Mouse (Mus musculus) left cerebral cortex, postnatal 25 days (tissue): ENCODE measurements around the gene Bckdk. TPM values are rescaled to one million over a fixed set of nuclear protein-coding genes. Genes with fewer than 3 reads are reported as not detected.
"Not testable (repeated sequence)": the region's sequence is repeated elsewhere in the genome, so short reads cannot be mapped to it uniquely, and the experiment has no call there.

Experiments used
- DNase-seq, 2 experiments: peaks; one replicate each; pipeline ENCODE4 v3.0.0; 2022; ENCODE audit warnings: low spot score in 2 of 2, mixed read lengths in 1 of 2
- intact Hi-C: fragments of 180-260 bp; cut with DNase I; formaldehyde crosslinking; loops from one replicate; pipeline ENCODE4 v1.15.1; 2025
- total RNA-seq, 2 experiments: library from RNA; stranded (reverse); gene quantifications; 2 replicates each; pipeline ENCODE4 v1.2.3; 2021

Bckdk gene
- total RNA-seq, 2 experiments from 2014 or later: 33.7 to 37.6 TPM

- intact Hi-C loops: no loop called here
- DNase-seq: no peak
Measured at GRCm38 (mm10) chr7:127926066-127926465, 22.2 kb downstream of the Bckdk start.

DNA sequence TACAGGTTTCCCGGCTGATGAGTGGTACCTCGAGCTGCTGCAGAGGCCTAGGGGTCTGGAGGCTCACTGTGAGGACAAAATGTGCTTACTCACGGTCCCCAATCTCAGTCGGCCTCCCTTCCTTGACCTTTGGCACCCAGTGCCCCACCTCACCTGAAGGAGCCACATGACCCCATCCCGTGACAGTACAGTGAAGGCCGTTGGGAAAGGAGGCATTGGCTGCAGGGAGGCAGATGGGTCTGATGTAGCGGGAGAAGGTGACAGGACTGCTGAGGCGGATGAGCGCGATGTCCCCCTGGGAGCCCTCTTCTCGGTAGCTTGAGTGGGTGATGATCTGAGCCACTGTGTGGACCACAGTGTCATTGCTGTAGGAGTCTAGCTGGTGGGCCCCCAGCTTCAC, 23.0 kb downstream of the Bckdk start:
- DNase-seq: no peak
- intact Hi-C loops: no loop called here

DNA sequence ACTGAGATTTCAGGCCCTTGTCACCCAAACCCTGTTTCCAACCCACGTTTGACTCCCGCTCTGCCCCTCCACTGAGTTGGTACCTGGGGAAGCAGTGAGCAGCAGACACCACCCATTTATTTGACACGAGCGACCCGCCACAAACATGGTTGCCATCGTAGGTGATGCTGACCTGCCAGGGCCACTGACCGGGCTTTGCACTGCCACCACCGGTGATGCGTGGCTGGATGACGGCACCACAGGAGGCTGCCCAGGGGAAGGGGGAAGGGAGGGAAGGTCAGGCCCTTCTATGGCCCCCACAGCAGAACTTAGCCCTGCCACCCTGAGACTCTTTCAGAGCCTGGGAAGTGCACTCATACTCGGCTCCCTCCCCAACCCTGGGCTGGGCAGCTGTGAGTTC, 23.8 kb downstream of the Bckdk start:
- intact Hi-C loops: no loop called here
- no peak for DNase-seq

DNA sequence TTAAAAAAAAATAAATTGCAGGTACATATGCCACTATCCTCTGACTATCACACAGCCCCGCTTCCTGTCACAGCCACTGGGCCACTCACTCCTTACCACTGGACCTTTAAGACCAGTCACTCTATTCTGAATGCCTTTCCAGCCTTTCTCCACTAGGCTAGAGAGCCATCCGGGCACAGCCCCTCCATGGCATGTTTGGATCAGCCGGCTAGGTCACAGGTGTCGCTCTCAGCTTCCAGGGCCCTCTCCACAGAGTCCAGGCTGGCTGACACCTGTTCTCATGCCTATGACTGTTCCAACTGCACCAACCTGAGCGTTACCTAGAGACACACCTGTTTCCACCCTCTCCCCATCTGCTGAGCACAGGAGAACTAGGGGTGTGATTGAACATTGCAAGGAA, 24.7 kb downstream of the Bckdk start:
- intact Hi-C loops: no loop called here
- DNase-seq: no peak

- no peak for DNase-seq
Measured at GRCm38 (mm10) chr7:127929923-127930322, 26.0 kb downstream of the Bckdk start, which contains the start of gene Prss8. Gene Prss8 (minus strand): TSS chr7:127930104.

GRCm38 (mm10) chr7:127930636-127931035, 26.8 kb downstream of the Bckdk start:
- intact Hi-C loops: no loop called here
- DNase-seq: no peak

More at GRCm38 (mm10) chr7:127929923-127930322, 26.0 kb downstream of the Bckdk start, which contains the start of gene Prss8:
- intact Hi-C loops: no loop called here

- DNase-seq: no peak
- intact Hi-C loops: no loop called here
Measured at GRCm38 (mm10) chr7:127931351-127932135, 27.7 kb downstream of the Bckdk start.

DNA sequence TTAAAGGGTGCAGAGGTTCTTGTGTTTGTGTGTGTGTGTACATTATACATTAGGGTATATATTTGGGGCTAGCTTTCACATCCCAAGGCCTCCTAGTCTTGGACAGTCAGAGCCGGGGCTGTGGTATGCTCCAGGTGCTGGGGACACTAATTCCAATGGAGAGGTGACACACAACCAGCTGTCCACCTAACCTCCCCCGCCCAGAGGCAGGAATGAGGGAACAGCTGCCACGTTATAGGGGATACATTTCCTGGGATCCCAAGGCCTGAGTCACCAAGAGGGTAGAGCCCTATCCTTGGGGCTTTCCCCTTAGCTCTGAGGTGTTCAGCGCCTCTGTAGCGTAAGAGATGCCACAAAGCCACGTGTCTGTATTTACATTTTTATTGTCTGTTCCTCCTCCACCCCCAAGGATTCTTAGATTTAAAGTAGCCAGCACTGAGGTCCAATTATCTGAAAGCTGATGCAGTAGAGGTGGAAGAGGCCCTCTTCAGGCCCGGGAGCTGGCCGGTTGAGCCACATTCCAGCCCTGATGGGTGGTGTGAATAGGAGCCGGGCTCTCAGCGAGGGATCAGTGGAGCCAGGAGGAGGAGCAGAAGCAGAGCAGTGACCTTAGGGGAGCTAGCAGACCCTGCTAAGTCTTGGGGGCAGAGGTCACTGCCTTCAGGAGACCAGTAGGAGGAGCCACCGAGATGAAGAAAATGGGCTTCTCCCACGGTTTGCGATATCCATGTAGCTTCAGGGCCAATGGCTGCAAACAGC, 28.6 kb downstream of the Bckdk start:
- no peak for DNase-seq
- intact Hi-C loops: no loop called here

- no peak for DNase-seq
- intact Hi-C loops: no loop called here
Measured at GRCm38 (mm10) chr7:127934075-127934474, 30.2 kb downstream of the Bckdk start.

DNA sequence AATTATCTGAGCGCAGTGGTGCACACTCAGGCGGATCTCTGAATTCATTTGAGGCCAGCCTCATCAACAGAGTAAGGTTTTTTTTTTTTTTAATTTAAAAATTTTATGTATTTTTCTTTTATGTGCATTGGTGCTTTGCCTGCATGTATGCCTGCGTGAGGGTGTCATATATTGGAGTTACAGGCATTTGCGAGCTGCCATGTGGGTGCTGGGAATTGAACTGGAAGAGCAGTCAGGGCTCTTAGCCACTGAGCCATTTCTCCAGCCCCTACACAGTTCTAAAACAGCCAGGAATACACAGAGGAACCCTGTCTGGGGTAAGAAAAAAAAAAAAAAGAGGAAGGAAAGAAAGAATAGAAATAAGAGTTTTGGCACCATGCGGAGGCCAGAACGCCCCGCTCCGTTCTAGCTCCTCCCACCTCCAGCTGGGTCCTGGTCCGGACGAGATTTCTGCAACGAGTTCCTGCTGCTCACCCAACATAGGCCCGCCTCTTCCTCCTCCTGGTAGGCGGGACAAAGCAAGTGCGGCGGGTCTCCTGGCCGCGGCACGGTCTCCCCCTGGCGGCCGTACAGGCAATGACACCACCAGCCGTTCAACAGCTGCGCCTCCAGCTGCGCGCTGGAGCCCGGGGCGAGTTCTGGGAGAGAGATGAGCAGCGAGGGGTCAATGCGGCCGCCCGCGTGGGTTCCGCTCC, 31.3 kb downstream of the Bckdk start:
- peak; percentile 95 to 97 for DNase-seq
- intact Hi-C loops: loop anchor here (5.0 kb wide), 1 partner anchor 163 kb away; no protein-coding TSS in a partner anchor

DNA sequence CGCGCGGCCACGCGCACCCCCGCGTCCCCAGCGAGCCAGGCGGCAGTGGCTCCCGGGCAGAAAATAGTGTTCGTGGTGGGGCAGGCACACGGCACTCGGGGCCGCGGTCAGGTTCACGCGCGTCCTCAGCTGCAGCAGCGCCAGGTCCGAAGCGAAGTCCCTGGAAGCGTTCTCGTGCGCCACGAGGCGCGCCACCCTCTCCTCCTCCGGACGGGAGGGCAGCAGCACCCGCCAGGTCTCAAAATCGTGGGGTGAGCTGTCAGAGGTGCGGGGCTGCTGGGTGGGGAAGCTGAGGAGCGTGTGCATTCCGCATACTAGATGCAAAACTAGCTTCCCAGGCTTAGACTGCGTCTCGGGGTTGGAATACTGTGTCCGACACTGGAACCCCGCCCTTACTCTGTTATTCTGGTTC, 31.9 kb downstream of the Bckdk start:
- intact Hi-C loops: loop anchor here (5.0 kb wide), 1 partner anchor 163 kb away; no protein-coding TSS in a partner anchor
- no peak for DNase-seq

DNA sequence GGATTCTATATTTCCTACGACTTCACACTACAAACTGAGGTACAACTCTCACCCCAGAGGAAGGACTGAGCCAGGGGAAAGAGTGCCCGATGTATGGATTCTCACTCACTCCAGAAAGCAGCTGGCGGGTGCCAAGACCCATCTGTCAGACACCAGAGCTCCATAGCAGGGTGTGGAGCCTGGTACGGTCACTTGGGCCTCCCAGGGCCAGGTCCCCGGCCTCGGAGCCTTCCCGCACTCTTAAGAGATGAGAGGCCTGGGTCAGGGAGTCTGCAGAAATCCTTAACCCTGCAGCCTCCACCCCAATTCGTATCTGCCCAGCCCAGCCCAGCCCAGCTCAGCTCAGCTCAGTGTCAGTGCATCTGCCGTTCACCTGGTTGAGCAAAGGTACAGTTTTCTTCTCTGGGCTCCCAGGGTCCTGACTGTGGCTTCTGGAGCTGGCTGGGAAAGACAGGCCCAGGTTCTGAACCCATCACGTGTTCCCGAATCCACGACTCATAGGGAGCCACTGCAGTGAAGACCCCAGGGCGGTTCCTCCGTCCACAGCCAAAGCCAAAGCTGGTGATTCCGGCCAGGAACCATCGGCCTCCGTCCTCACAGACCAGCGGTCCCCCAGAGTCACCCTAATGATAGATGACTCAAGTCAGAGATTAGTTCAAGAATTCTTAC, 32.5 kb downstream of the Bckdk start:
- intact Hi-C loops: loop anchor here (5.0 kb wide), 1 partner anchor 164 kb away; no protein-coding TSS in a partner anchor
- DNase-seq: no peak

GRCm38 (mm10) chr7:127942097-127942496, 38.2 kb downstream of the Bckdk start:
- not testable (repeated sequence) for DNase-seq

DNA sequence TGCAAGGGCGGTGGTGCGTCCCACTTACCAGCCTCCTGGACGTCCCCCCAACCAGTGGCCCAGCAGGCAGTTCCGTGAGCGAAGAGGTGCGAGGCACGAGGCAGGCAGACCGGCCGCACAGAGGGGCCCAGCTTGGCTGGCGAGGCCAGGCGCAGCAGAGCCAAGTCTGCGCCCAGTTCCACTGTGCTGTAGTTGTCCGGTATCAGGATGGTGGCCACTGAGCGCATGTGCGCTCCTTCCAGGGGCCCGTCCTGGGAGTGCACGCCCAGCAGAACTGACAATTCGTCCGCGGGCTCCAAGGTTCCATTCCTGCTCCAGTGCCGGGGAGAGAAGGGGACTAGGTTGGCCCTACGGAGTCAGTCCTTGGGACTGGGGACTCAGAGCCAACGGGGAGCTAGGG, 40.7 kb downstream of the Bckdk start:
- intact Hi-C loops: no loop called here
- DNase-seq: no peak

More at GRCm38 (mm10) chr7:127942097-127942496, 38.2 kb downstream of the Bckdk start:
- intact Hi-C loops: not testable (repeated sequence)

GRCm38 (mm10) chr7:127946470-127947023, 42.7 kb downstream of the Bckdk start, which contains the start of gene Prss36:
Gene Prss36 (minus strand): TSS chr7:127946725.
- DNase-seq: no peak
- intact Hi-C loops: no loop called here

DNA sequence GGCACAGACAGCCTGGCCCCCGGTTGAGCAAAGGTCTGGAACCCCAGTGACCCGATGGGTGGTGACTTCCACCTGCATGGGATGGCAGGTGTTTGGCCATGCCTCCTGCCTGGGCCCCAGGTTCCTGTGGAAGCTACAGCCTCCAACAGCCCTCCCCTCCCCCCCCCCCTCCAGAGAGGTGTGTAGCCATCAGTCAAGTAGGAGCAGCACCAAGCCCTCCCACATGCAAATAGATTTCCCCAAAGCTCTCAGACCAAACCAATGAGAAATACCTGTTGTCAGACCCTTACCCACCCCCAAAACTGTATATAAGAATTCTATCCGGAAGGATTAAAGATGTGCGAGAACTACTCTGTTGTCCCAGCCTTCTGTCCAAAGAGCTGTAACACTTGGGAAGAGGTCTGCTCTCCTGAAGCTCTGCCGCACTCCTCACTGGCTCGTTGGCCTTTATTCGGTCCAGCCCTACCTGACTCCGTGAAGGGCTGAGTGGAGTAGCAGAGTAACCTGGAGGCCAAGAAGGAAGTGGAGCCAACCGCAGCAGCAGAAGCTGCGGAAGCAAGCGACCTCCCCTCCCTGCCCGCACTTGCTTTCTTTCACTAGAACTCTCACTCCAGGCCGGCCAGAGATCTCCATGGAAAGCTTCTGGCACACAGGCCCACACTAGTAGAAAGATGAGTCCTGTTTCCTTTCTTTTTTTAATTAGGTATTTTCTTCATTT, 49.1 kb downstream of the Bckdk start:
- no peak for DNase-seq
- intact Hi-C loops: no loop called here

DNA sequence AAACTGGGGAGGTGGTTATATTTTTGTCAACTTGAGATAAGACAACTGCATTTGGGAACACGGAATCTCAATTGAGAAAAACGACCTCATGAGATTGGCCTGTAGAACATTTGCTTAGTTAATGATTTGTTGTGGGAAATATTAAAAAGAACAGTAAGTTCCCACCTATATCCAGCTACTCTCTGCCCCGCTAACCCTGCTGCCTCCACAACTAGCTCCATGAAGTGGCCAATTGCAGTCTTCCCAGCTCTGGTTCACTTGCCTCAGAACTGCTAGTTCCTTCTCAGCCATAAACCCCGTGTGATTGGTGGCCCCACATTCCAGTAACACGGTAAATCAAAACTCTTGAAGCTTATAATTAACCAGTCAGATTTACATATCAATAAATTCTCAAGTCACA, 55.5 kb downstream of the Bckdk start:
- intact Hi-C loops: no loop called here
- DNase-seq: no peak
